Mouse (Mus musculus): ENCODE results near the gene Olfr539. TPM values are rescaled to one million over a fixed set of nuclear protein-coding genes. Genes with fewer than 3 reads are reported as not detected.

Olfr539 gene
- polyA plus RNA-seq, 1 experiment: 0.48 TPM

DNA sequence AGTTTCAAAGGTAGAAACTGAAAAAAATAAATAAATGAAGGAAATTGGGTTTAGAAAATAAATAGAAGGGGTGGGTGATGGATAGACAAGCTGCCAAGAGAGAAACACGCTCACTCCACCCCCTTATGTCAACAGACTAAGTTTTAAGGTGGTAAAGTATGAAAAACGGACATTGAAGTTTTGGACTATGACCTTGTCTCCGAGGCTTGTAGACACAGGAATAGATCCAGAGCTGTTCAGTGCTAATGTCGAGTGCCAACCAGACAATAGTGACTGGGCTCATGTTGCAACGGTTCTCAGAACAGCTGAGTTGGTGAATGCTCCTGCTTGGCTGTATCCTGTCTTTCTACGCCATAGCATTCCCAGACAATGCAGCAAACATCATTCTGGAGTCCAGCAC is 61.4 kb downstream of the Olfr539 start:
- 0 out of 2 replicates have a peak, but pooled peaks cover 3% of the 10 kb centered on the region for H3K9me3 ChIP-seq (replicated peaks; ENCODE audit: control insufficient read depth, insufficient read depth, low read length, poor library complexity, severe bottlenecking)
- H3K4me3 ChIP-seq (ENCODE audit: low read depth, low read length): no peak overlapping the region
- H3K27me3 ChIP-seq (ENCODE audit: control insufficient read depth, insufficient read depth, low read length, poor library complexity, severe bottlenecking): no peaks in the 10 kb centered on the region
- no peak overlapping the region for H3K27ac ChIP-seq (ENCODE audit: insufficient read depth, low read length)
- TF ChIP-seq CTCF (IDR thresholded peaks at IDR 0.05; ENCODE audit: low read depth, low read length) (no peak), EP300 (IDR thresholded peaks at IDR 0.05; ENCODE audit: insufficient read depth, low read depth, low read length) (no peak), POLR2A (IDR thresholded peaks at IDR 0.05; ENCODE audit: insufficient read depth, low read length) (no peak)
- H3K9ac ChIP-seq (ENCODE audit: low read depth, poor library complexity, severe bottlenecking): no peak overlapping the region
- H3K36me3 ChIP-seq (ENCODE audit: control insufficient read depth, insufficient read depth, low read length, poor library complexity, severe bottlenecking): no peaks in the 10 kb centered on the region
- no peaks in the 10 kb centered on the region for H3K4me1 ChIP-seq (ENCODE audit: control insufficient read depth, insufficient read depth, low read length)

DNA sequence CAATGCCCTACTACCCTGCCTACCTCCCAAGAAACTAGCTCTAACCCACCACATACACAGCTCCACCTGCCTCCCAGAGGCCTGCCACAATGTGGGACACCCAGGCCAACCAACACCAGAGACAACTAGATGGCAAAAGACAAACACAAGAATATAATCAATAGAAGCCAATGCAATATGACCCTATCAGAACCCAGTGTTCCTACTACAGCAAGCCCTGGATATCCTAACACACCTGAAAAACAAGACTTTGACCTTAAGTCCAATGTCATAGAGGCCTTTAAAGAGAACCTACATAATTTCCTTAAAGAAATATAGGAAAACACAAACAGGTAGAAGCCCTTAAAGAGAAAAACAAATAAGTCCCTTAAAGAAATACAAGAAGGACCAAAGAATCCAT is 65.8 kb downstream of the Olfr539 start:
- Histone ChIP-seq H3K4me3 (ENCODE audit: low read depth, low read length) (no peak overlapping the region), H3K4me1 (ENCODE audit: control insufficient read depth, insufficient read depth, low read length) (no peaks in the 10 kb centered on the region), H3K9me3 (replicated peaks; ENCODE audit: control insufficient read depth, insufficient read depth, low read length, poor library complexity, severe bottlenecking) (no peaks in the 10 kb centered on the region), H3K36me3 (ENCODE audit: control insufficient read depth, insufficient read depth, low read length, poor library complexity, severe bottlenecking) (no peaks in the 10 kb centered on the region), H3K9ac (ENCODE audit: low read depth, poor library complexity, severe bottlenecking) (no peak overlapping the region), H3K27ac (ENCODE audit: insufficient read depth, low read length) (no peak overlapping the region), H3K27me3 (ENCODE audit: control insufficient read depth, insufficient read depth, low read length, poor library complexity, severe bottlenecking) (no peaks in the 10 kb centered on the region)
- TF ChIP-seq POLR2A (IDR thresholded peaks at IDR 0.05; ENCODE audit: insufficient read depth, low read length) (no peak), EP300 (IDR thresholded peaks at IDR 0.05; ENCODE audit: insufficient read depth, low read depth, low read length) (no peak), CTCF (IDR thresholded peaks at IDR 0.05; ENCODE audit: low read depth, low read length) (no peak)

Other genes starting within 250 kb of the Olfr539 start
- gene Olfr532, start 238.3 kb upstream of the Olfr539 start, polyA plus RNA-seq (2011; ENCODE audit: insufficient read depth, insufficient read length, low read depth, missing spikeins): not detected in 2 replicates
- not detected in 2 replicates for gene Olfr533, start 196.6 kb upstream of the Olfr539 start, polyA plus RNA-seq (2011; ENCODE audit: insufficient read depth, insufficient read length, low read depth, missing spikeins)
- gene Olfr535, start 175.7 kb upstream of the Olfr539 start, polyA plus RNA-seq (2011; ENCODE audit: insufficient read depth, insufficient read length, low read depth, missing spikeins): not detected in 2 replicates
- 0.23 TPM in 1 of 2 replicates, not detected in the other for gene Olfr536, start 152.5 kb upstream of the Olfr539 start, polyA plus RNA-seq (2011; ENCODE audit: insufficient read depth, insufficient read length, low read depth, missing spikeins)
- gene Olfr538, start 92.0 kb upstream of the Olfr539 start, polyA plus RNA-seq (2011; ENCODE audit: insufficient read depth, insufficient read length, low read depth, missing spikeins): not detected in 2 replicates
- gene Olfr46, start 58.7 kb upstream of the Olfr539 start, polyA plus RNA-seq (2011; ENCODE audit: insufficient read depth, insufficient read length, low read depth, missing spikeins): 0.07 TPM in 1 of 2 replicates, not detected in the other
- gene Olfr61, start 31.0 kb upstream of the Olfr539 start, polyA plus RNA-seq (2011; ENCODE audit: insufficient read depth, insufficient read length, low read depth, missing spikeins): not detected in 2 replicates
- not detected in 2 replicates for gene Olfr53, start 13.5 kb upstream of the Olfr539 start, polyA plus RNA-seq (2011; ENCODE audit: insufficient read depth, insufficient read length, low read depth, missing spikeins)
- gene Olfr45, start 22.0 kb downstream of the Olfr539 start, polyA plus RNA-seq (2011; ENCODE audit: insufficient read depth, insufficient read length, low read depth, missing spikeins): not detected in 2 replicates
- gene Olfr541, start 37.3 kb downstream of the Olfr539 start, polyA plus RNA-seq (2011; ENCODE audit: insufficient read depth, insufficient read length, low read depth, missing spikeins): not detected in 2 replicates
- gene Cyp2e1, start 103.8 kb downstream of the Olfr539 start, polyA plus RNA-seq (2011; ENCODE audit: insufficient read depth, insufficient read length, low read depth, missing spikeins): not detected in 2 replicates
- 3.7 and 3.9 TPM in 2 replicates for gene Syce1, start 127.9 kb downstream of the Olfr539 start, polyA plus RNA-seq (2011; ENCODE audit: insufficient read depth, insufficient read length, low read depth, missing spikeins)
- 14.5 and 23.4 TPM in 2 replicates for gene Zfp941, start 162.2 kb downstream of the Olfr539 start, polyA plus RNA-seq (2011; ENCODE audit: insufficient read depth, insufficient read length, low read depth, missing spikeins)
- 13.1 and 15.2 TPM in 2 replicates for gene Urah, start 175.1 kb downstream of the Olfr539 start, polyA plus RNA-seq (2011; ENCODE audit: insufficient read depth, insufficient read length, low read depth, missing spikeins)
- not detected in 2 replicates for gene Scgb1c1, start 185.6 kb downstream of the Olfr539 start, polyA plus RNA-seq (2011; ENCODE audit: insufficient read depth, insufficient read length, low read depth, missing spikeins)
- gene Odf3, start 187.9 kb downstream of the Olfr539 start, polyA plus RNA-seq (2011; ENCODE audit: insufficient read depth, insufficient read length, low read depth, missing spikeins): not detected in 2 replicates
- gene Gm45785, start 196.4 kb downstream of the Olfr539 start, polyA plus RNA-seq (2011; ENCODE audit: insufficient read depth, insufficient read length, low read depth, missing spikeins): not detected in 2 replicates
- 23.3 and 26.3 TPM in 2 replicates for gene Ric8a, start 197.0 kb downstream of the Olfr539 start, polyA plus RNA-seq (2011; ENCODE audit: insufficient read depth, insufficient read length, low read depth, missing spikeins)
- gene Bet1l, start 197.6 kb downstream of the Olfr539 start, polyA plus RNA-seq (2011; ENCODE audit: insufficient read depth, insufficient read length, low read depth, missing spikeins): 14.0 and 18.3 TPM in 2 replicates
- gene Psmd13, start 222.0 kb downstream of the Olfr539 start, polyA plus RNA-seq (2011; ENCODE audit: insufficient read depth, insufficient read length, low read depth, missing spikeins): 246 and 251 TPM in 2 replicates
- gene Sirt3, start 222.4 kb downstream of the Olfr539 start, polyA plus RNA-seq (2011; ENCODE audit: insufficient read depth, insufficient read length, low read depth, missing spikeins): 17.4 and 17.9 TPM in 2 replicates
- not detected in 2 replicates for gene Cox8b, start 240.5 kb downstream of the Olfr539 start, polyA plus RNA-seq (2011; ENCODE audit: insufficient read depth, insufficient read length, low read depth, missing spikeins)

All from ES-Bruce4 (cell line).